Mouse (Mus musculus) MN1 (cell line): Measurements from ENCODE around the gene Zfp758.
"Not testable (repeated sequence)": the region's sequence is repeated elsewhere in the genome, so short reads cannot be mapped to it uniquely, and the experiment has no call there.

Experiments
- DNase-seq: peaks from one replicate; pipeline ENCODE4 v3.0.0-alpha.2; 2016; ENCODE audit warnings: low spot score

Zfp758 gene

DNA sequence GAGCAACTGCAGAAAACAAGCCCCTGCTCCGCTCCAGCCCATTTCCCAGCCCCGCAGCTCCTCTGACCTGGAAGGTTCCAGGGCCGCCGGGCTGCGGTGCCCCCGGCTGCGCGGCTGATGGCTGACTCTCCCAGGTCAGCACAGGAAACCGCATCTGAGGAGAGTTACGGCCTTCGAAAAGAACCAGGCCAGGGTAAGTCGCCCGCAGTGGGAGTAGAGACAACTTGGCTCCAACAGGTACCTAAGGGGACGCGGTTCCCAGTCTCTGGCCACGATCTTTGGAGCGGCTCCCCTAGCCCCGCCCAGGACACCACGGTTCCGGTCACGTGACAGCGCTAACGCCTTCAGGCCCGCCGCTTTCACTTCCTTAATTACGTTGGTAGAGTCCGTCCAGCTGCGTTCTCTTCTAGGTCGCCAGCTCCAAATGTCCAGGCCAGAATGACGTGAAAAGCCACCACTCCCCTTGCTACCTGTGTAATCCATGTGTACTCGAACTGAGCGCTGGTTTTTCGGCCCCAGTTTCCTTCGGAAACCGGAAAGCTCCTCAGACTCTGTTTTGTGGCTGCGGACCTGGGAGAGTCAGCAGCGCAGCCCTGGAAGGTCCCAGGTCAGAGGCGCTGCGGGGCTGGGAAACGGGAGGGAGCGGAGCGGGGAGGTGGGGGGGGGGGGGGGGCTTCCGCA is at the start of gene Zfp758, which contains the start of gene Zfp944:
Gene Zfp758 (plus strand): TSS at position 353 of the 681 bp plus-strand sequence.
Gene Zfp944 (minus strand): TSS at position 300 of the 681 bp plus-strand sequence.
- peak; percentile 63 for DNase-seq

DNA sequence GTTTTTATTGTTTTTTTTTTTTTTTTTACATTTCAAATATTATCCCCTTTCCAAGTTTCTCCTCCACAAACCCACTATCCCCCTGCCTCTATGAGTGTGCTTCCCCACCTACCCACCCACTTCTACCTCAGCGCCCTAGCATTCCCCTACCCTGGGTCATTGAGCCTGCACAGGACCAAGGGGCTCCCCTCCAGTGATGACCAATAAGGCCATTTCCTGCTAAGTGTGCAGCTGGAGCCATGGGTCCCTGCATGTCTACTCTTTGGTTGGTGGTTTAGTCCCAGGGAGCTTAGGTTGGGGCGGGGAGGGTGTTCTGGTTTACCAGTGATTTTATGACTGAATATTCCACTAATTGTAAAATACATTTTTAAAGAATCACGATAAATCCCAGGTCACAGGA is 47.0 kb upstream of the Zfp758 start:
- DNase-seq = not testable (repeated sequence)

GRCm38 (mm10) chr17:22314730-22315226 is 46.5 kb upstream of the Zfp758 start, which contains the start of gene CT030661.1:
CT030661.1 (minus strand) TSS chr17:22314837.
- DNase-seq = peak; percentile 99

- not testable (repeated sequence) for DNase-seq
Observed at GRCm38 (mm10) chr17:22315247-22315646, 46.0 kb upstream of the Zfp758 start.

- peak; percentile 49 for DNase-seq
Observed at GRCm38 (mm10) chr17:22352794-22353193, 8.5 kb upstream of the Zfp758 start.

- no peak for DNase-seq
Observed at GRCm38 (mm10) chr17:22360572-22360971, 681 bp upstream of the Zfp758 start.

- no peak for DNase-seq
Observed at GRCm38 (mm10) chr17:22363895-22364294, 2.6 kb downstream of the Zfp758 start.

DNA sequence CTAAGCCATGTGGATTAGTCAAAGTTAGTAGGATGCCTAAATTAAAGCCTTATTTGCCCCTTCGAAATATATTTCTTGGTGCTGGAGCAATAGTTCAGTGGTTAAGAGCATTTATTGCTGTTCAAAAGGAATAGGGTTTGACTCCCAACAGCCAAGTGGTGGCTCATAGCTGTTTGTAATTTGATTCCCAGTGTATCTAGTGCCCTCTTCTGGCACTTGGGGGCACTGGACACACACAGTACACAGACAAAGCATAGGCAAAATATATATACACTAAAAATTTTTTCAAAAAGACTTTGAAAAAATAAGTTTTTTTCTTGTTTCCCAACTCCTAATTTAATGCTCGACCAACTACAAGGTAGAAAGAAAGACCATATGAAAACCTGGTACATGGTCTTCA is 49.5 kb downstream of the Zfp758 start:
- DNase-seq = peak; percentile 25

DNA sequence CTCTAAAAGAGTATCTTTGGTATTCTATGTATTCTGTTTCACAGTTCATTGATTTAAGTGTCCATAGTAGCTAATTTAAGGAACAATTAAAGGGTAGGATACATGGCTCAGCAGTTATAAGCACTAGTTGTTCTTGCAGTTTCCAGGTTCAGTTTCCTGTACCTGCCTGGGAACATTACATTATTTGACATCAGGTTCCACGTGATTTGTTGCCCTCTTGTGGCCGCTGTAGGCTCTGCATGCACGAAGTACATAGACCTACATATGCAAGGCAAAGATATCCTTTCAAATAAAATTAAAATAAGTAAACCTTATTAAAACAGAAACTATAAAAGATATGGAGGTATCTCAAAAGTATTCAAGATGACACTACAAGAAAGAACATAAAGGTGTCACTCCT is 56.3 kb downstream of the Zfp758 start:
- DNase-seq = peak; percentile 71

GRCm38 (mm10) chr17:22423952-22424617 is 62.8 kb downstream of the Zfp758 start, which contains the start of gene Zfp946:
Zfp946 (plus strand) TSS chr17:22424222.
- peak; percentile 84 for DNase-seq

GRCm38 (mm10) chr17:22424636-22425354 is 63.5 kb downstream of the Zfp758 start:
- DNase-seq = peak; percentile 31
